Mouse (Mus musculus): ENCODE measurements at regions not wholly inside any gene's neighbourhood (a gene's known extent, or its start where the extent isn't known, plus 50 kb on each side); places are given as distances from the start of the nearest gene placed in this dataset.
A peak's percentile ranks its signal among the peaks of the same experiment; 100 is the strongest.

DNA sequence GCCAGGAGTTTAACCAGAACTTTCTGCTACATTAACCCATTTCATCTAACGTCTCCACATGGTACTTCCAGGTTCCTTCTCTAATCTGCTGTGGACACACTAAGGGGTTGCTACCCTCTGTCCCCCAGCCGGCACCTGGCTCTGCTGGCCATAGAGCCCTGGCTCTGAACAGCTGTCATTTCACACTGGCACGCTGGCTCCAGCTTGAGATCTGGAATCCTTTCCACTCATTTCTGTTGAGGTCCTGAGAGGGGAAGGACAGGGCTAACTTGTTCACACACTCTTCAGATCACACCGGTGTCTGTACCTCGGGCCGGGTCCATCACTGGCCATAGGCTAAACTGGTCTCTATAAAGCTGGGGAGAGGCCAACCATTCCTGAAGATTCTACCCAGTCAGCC is 226.6 kb upstream of the Zfp637 start:
- no peak overlapping the region for H3K4me3 ChIP-seq (ENCODE audit: low read depth, low read length)
- ATAC-seq (replicated peaks; ENCODE audit: insufficient number of reproducible peaks, low FRiP score, low TSS enrichment, low read depth) (no peak), DNase-seq (ENCODE audit: low spot score) (no peak)
- no peaks in the 10 kb centered on the region for H3K9me3 ChIP-seq (replicated peaks; ENCODE audit: control insufficient read depth, low read length)
- no peaks in the 10 kb centered on the region; the same call in 1 of the 2 replicates for H3K4me1 ChIP-seq (ENCODE audit: control insufficient read depth, insufficient read depth, low read length)
- H3K27me3 ChIP-seq (ENCODE audit: control insufficient read depth, insufficient read depth, low read length), result no peaks in the 10 kb centered on the region
- 0 out of 2 replicates have a peak overlapping the region, but pooled peaks have one; percentile 38 for H3K27ac ChIP-seq (replicated peaks; ENCODE audit: low read depth, low read length)
- no peaks in the 10 kb centered on the region for H3K36me3 ChIP-seq (replicated peaks; ENCODE audit: control insufficient read depth, insufficient read depth, low read depth, low read length)
- 79% methylated on average over 6 of the region's 6 CpGs for WGBS
- H3K4me2 ChIP-seq (ENCODE audit: low read depth, low read length), result no peak overlapping the region
- no peak overlapping the region for H3K9ac ChIP-seq (replicated peaks; ENCODE audit: low read length)

- Histone ChIP-seq H3K4me1 (ENCODE audit: control insufficient read depth, insufficient read depth, low read length) (no peaks in the 10 kb centered on the region), H3K9ac (replicated peaks; ENCODE audit: low read length) (no peak overlapping the region), H3K4me3 (ENCODE audit: low read depth, low read length) (no peak overlapping the region), H3K4me2 (ENCODE audit: low read depth, low read length) (no peak overlapping the region), H3K27me3 (ENCODE audit: control insufficient read depth, insufficient read depth, low read length) (no peaks in the 10 kb centered on the region), H3K36me3 (replicated peaks; ENCODE audit: control insufficient read depth, insufficient read depth, low read depth, low read length) (no peaks in the 10 kb centered on the region), H3K27ac (replicated peaks; ENCODE audit: low read depth, low read length) (no peak overlapping the region), H3K9me3 (replicated peaks; ENCODE audit: control insufficient read depth, low read length) (no peaks in the 10 kb centered on the region)
- 86% methylated on average over 6 of the region's 6 CpGs for WGBS
- DNase-seq (ENCODE audit: low spot score) (no peak), ATAC-seq (replicated peaks; ENCODE audit: insufficient number of reproducible peaks, low FRiP score, low TSS enrichment, low read depth) (no peak)
Observed at GRCm38 (mm10) chr6:117617168-117617567, 223.8 kb upstream of the Zfp637 start.

GRCm38 (mm10) chr6:117617951-117618350 is 223.0 kb upstream of the Zfp637 start:
- WGBS, result 72% methylated on average over 4 of the region's 4 CpGs
- no peak overlapping the region for H3K4me2 ChIP-seq (ENCODE audit: low read depth, low read length)
- no peak overlapping the region for H3K27ac ChIP-seq (replicated peaks; ENCODE audit: low read depth, low read length)
- DNase-seq (ENCODE audit: low spot score) (no peak), ATAC-seq (replicated peaks; ENCODE audit: insufficient number of reproducible peaks, low FRiP score, low TSS enrichment, low read depth) (no peak)
- H3K9me3 ChIP-seq (replicated peaks; ENCODE audit: control insufficient read depth, low read length), result no peaks in the 10 kb centered on the region
- no peaks in the 10 kb centered on the region for H3K36me3 ChIP-seq (replicated peaks; ENCODE audit: control insufficient read depth, insufficient read depth, low read depth, low read length)
- no peaks in the 10 kb centered on the region for H3K27me3 ChIP-seq (ENCODE audit: control insufficient read depth, insufficient read depth, low read length)
- no peak overlapping the region for H3K4me3 ChIP-seq (ENCODE audit: low read depth, low read length)
- no peaks in the 10 kb centered on the region for H3K4me1 ChIP-seq (ENCODE audit: control insufficient read depth, insufficient read depth, low read length)
- no peak overlapping the region for H3K9ac ChIP-seq (replicated peaks; ENCODE audit: low read length)

- Histone ChIP-seq H3K4me1 (ENCODE audit: control insufficient read depth, insufficient read depth, low read length) (no peaks in the 10 kb centered on the region), H3K36me3 (replicated peaks; ENCODE audit: control insufficient read depth, insufficient read depth, low read depth, low read length) (no peaks in the 10 kb centered on the region), H3K27ac (replicated peaks; ENCODE audit: low read depth, low read length) (no peak overlapping the region), H3K4me2 (ENCODE audit: low read depth, low read length) (no peak overlapping the region), H3K27me3 (ENCODE audit: control insufficient read depth, insufficient read depth, low read length) (no peaks in the 10 kb centered on the region), H3K9ac (replicated peaks; ENCODE audit: low read length) (no peak overlapping the region), H3K4me3 (ENCODE audit: low read depth, low read length) (no peak overlapping the region), H3K9me3 (replicated peaks; ENCODE audit: control insufficient read depth, low read length) (no peaks in the 10 kb centered on the region)
- WGBS, result 76% methylated on average over 2 of the region's 2 CpGs
- DNase-seq (ENCODE audit: low spot score) (no peak), ATAC-seq (replicated peaks; ENCODE audit: insufficient number of reproducible peaks, low FRiP score, low TSS enrichment, low read depth) (no peak)
Observed at GRCm38 (mm10) chr6:117619606-117620005, 221.4 kb upstream of the Zfp637 start.

DNA sequence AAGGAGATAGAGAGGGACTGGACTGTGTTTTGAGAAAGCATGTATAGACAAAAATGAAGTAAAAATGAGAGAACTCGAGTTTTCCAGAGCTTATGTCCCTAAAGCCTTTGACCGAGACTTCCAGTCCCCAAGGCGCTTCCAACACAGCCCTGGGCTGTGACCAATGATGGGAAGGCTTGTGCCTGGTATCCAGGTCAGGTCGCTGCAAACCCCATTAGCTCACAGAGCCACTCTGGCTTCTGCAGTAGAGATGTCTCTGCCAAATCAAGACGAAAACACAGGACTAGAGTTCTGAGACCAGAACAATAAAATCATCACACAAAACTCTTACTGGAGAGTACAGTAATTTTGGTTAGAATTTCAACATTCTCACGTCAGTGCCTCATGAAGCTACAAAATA is 218.5 kb upstream of the Zfp637 start:
- Histone ChIP-seq H3K36me3 (replicated peaks; ENCODE audit: control insufficient read depth, insufficient read depth, low read depth, low read length) (no peaks in the 10 kb centered on the region), H3K4me2 (ENCODE audit: low read depth, low read length) (no peak overlapping the region), H3K27me3 (ENCODE audit: control insufficient read depth, insufficient read depth, low read length) (no peaks in the 10 kb centered on the region), H3K4me1 (ENCODE audit: control insufficient read depth, insufficient read depth, low read length) (no peaks in the 10 kb centered on the region), H3K9ac (replicated peaks; ENCODE audit: low read length) (no peak overlapping the region), H3K9me3 (replicated peaks; ENCODE audit: control insufficient read depth, low read length) (no peaks in the 10 kb centered on the region), H3K4me3 (ENCODE audit: low read depth, low read length) (no peak overlapping the region), H3K27ac (replicated peaks; ENCODE audit: low read depth, low read length) (no peak overlapping the region)
- 73% methylated on average over 6 of the region's 6 CpGs for WGBS
- DNase-seq (ENCODE audit: low spot score) (no peak), ATAC-seq (replicated peaks; ENCODE audit: insufficient number of reproducible peaks, low FRiP score, low TSS enrichment, low read depth) (no peak)

- no peak for ATAC-seq (replicated peaks; ENCODE audit: insufficient number of reproducible peaks, low FRiP score, low TSS enrichment, low read depth)
- no peak overlapping the region for H3K9ac ChIP-seq (replicated peaks; ENCODE audit: low read length)
- H3K27me3 ChIP-seq (ENCODE audit: control insufficient read depth, insufficient read depth, low read length), result no peaks in the 10 kb centered on the region
- H3K36me3 ChIP-seq (replicated peaks; ENCODE audit: control insufficient read depth, insufficient read depth, low read depth, low read length), result no peaks in the 10 kb centered on the region
- H3K4me2 ChIP-seq (ENCODE audit: low read depth, low read length), result no peak overlapping the region
- H3K27ac ChIP-seq (replicated peaks; ENCODE audit: low read depth, low read length), result no peak overlapping the region
- no peak overlapping the region for H3K4me3 ChIP-seq (ENCODE audit: low read depth, low read length)
- no peak for DNase-seq (ENCODE audit: low spot score)
- H3K9me3 ChIP-seq (replicated peaks; ENCODE audit: control insufficient read depth, low read length), result no peaks in the 10 kb centered on the region
- no peaks in the 10 kb centered on the region for H3K4me1 ChIP-seq (ENCODE audit: control insufficient read depth, insufficient read depth, low read length)
Observed at GRCm38 (mm10) chr6:117622946-117623345, 218.0 kb upstream of the Zfp637 start.

DNA sequence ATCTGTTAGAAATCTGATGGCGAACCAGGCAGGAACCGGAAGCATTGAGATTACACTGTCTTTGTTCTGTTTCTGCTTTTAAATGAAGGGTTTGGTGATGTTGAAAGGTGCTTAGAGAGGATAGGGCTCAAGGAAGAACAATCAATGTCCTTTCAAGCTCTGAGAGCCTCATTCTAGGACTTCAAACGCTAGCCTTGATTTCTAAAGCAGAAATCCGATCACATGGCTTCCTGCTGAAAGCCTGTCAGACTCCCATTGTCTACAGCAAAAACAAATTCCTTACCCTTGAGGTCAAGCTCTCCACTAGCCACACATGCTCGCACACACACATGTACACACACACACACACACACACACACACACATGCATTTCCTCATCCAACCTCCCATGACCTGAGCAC is 215.3 kb upstream of the Zfp637 start:
- DNase-seq (ENCODE audit: low spot score) (no peak), ATAC-seq (replicated peaks; ENCODE audit: insufficient number of reproducible peaks, low FRiP score, low TSS enrichment, low read depth) (no peak)
- no peak overlapping the region for H3K9ac ChIP-seq (replicated peaks; ENCODE audit: low read length)
- H3K4me1 ChIP-seq (ENCODE audit: control insufficient read depth, insufficient read depth, low read length), result no peaks in the 10 kb centered on the region
- H3K9me3 ChIP-seq (replicated peaks; ENCODE audit: control insufficient read depth, low read length), result no peaks in the 10 kb centered on the region
- no peak overlapping the region for H3K4me3 ChIP-seq (ENCODE audit: low read depth, low read length)
- no peak overlapping the region for H3K27ac ChIP-seq (replicated peaks; ENCODE audit: low read depth, low read length)
- 49% methylated on average over 5 of the region's 5 CpGs for WGBS
- H3K4me2 ChIP-seq (ENCODE audit: low read depth, low read length), result no peak overlapping the region
- H3K27me3 ChIP-seq (ENCODE audit: control insufficient read depth, insufficient read depth, low read length), result no peaks in the 10 kb centered on the region
- no peaks in the 10 kb centered on the region for H3K36me3 ChIP-seq (replicated peaks; ENCODE audit: control insufficient read depth, insufficient read depth, low read depth, low read length)

- no peak overlapping the region for H3K4me3 ChIP-seq (ENCODE audit: low read depth, low read length)
- H3K4me1 ChIP-seq (ENCODE audit: control insufficient read depth, insufficient read depth, low read length), result no peaks in the 10 kb centered on the region
- H3K36me3 ChIP-seq (replicated peaks; ENCODE audit: control insufficient read depth, insufficient read depth, low read depth, low read length), result no peaks in the 10 kb centered on the region
- H3K9me3 ChIP-seq (replicated peaks; ENCODE audit: control insufficient read depth, low read length), result no peaks in the 10 kb centered on the region
- H3K4me2 ChIP-seq (ENCODE audit: low read depth, low read length), result no peak overlapping the region
- DNase-seq (ENCODE audit: low spot score), result no peak
- H3K27me3 ChIP-seq (ENCODE audit: control insufficient read depth, insufficient read depth, low read length), result no peaks in the 10 kb centered on the region
- WGBS, result 84% methylated on average over 3 of the region's 3 CpGs
- no peak overlapping the region for H3K9ac ChIP-seq (replicated peaks; ENCODE audit: low read length)
- ATAC-seq (replicated peaks; ENCODE audit: insufficient number of reproducible peaks, low FRiP score, low TSS enrichment, low read depth), result no peak
- H3K27ac ChIP-seq (replicated peaks; ENCODE audit: low read depth, low read length), result no peak overlapping the region
Observed at GRCm38 (mm10) chr6:117627461-117627860, 213.5 kb upstream of the Zfp637 start.
